Mouse (Mus musculus) hindbrain, embryonic 14.5 days (tissue): ENCODE results near the gene Foxp2. TPM values are rescaled to one million over a fixed set of nuclear protein-coding genes. Genes with fewer than 3 reads are reported as not detected.
A peak's percentile ranks its signal among the peaks of the same experiment; 100 is the strongest.

Experiments used
- ATAC-seq: fragments of 200-750 bp; cut with Nextera tagmentation; 2 replicates; pipeline ENCODE4 v1.8.0; 2017; ENCODE audit warnings: moderate number of reproducible peaks, mild to moderate bottlenecking, moderate TSS enrichment, moderate library complexity; ENCODE audit not compliant: low FRiP score
- DNase-seq: peaks from one replicate; pipeline ENCODE4 v3.0.0-alpha.2; 2015; ENCODE audit warnings: low spot score
- H3K27ac ChIP-seq: fragments of 300-500 bp; sonication (generic); 2 replicates; pipeline ENCODE4 v1.5.1; 2014; ENCODE audit warnings: mild to moderate bottlenecking, moderate library complexity
- H3K27me3 ChIP-seq: fragments of 300-500 bp; sonication (generic); 2 replicates; pipeline ENCODE4 v1.6.1; 2014; ENCODE audit warnings: mild to moderate bottlenecking, low read length, mixed read lengths; ENCODE audit not compliant: control insufficient read depth, insufficient read depth
- H3K36me3 ChIP-seq: fragments of 300-500 bp; sonication (generic); replicated peaks from 2 replicates; pipeline ENCODE4 v1.6.1; 2014; ENCODE audit not compliant: control insufficient read depth, insufficient read depth
- H3K4me1 ChIP-seq: fragments of 300-500 bp; sonication (generic); replicated peaks from 2 replicates; pipeline ENCODE4 v1.6.1; 2014; ENCODE audit warnings: antibody characterized with exemption, low read length, mixed read lengths; ENCODE audit not compliant: control insufficient read depth, insufficient read depth
- H3K4me2 ChIP-seq: fragments of 300-500 bp; sonication (generic); replicated peaks from 2 replicates; pipeline ENCODE4 v1.6.1; 2014; ENCODE audit warnings: mild to moderate bottlenecking, moderate library complexity
- H3K4me3 ChIP-seq: fragments of 300-500 bp; sonication (generic); replicated peaks from 2 replicates; pipeline ENCODE4 v1.5.1; 2014; ENCODE audit warnings: mild to moderate bottlenecking, low read length
- H3K9ac ChIP-seq: fragments of 300-500 bp; sonication (generic); 2 replicates; pipeline ENCODE4 v1.6.1; 2014
- H3K9me3 ChIP-seq: fragments of 300-500 bp; sonication (generic); 2 replicates; pipeline ENCODE4 v1.6.1; 2016; ENCODE audit warnings: low read length; ENCODE audit not compliant: control insufficient read depth
- WGBS: fragments of 180-500 bp; shearing (Covaris S2); extraction: QIAGEN DNeasy Blood & Tissue Kit; methylation state at CpG from one replicate; pipeline ENCODE4 v1.1.7; 2014; 5-methylcytosine and 5-hydroxymethylcytosine counted together
- polyA plus RNA-seq: library from polyadenylated mRNA; unstranded; fragments of >200 nt; fragmentation: Nextera tagmentation; extraction: Ambion mirVana; gene quantifications from 2 replicates; pipeline ENCODE4 v1.2.1, GENCODE M21; 2014

Foxp2 gene
- polyA plus RNA-seq, 1 experiment from 2014 or later = 23.1 TPM

GRCm38 (mm10) chr6:15192877-15193276 lies 291.7 kb downstream of the Foxp2 start:
- Histone ChIP-seq H3K27me3 (peaks cover 7% of the 10 kb centered on the region; the same call in 1 of the 2 replicates), H3K9me3 (no peaks in the 10 kb centered on the region), H3K27ac (no peak overlapping the region), H3K4me2 (no peak overlapping the region), H3K4me3 (no peak overlapping the region), H3K36me3 (no peaks in the 10 kb centered on the region), H3K4me1 (0 out of 2 replicates have a peak, but pooled peaks cover 9% of the 10 kb centered on the region), H3K9ac (no peak overlapping the region)
- WGBS = 77% methylated on average over 5 of the region's 5 CpGs
- DNase-seq = no peak
- no peak for ATAC-seq

DNA sequence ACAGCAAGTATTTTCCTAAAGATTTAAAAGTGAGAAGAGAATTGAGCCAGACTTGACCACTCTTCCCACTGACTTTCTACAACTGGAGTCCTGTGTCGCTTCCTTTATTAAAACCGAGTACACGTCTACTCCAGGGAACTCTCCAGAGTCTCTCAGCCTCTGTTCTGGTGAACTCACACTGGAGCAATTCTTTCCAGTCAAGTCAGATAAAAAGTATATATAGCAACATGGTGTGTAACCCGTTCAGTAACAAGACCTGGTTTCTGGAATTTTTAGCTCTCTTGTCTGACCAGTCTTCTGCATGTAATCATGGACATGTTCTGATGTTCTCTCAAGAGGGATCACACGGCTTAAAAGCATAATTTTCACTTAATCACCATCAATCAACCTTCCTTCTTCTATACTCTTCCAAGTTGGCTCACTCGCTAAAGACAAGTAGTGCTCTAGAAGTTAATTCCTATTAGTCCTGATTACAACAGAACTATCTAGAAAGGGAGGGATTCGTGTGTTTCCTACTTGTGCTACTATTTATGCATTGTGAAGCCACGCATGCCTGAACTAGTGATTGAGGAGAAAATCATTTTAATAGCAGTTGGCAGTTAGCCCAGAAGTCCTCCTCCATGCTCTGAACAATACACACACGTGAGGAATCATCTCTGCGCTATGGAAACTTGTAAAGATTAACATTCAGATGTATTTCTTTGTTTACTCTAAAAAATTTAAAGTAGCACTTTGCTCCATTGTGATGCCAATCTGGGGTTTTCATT lies 341.2 kb downstream of the Foxp2 start:
- no peak overlapping the region for H3K27ac ChIP-seq
- H3K4me1 ChIP-seq = no peaks in the 10 kb centered on the region
- H3K9ac ChIP-seq = no peak overlapping the region
- H3K4me3 ChIP-seq = no peak overlapping the region
- WGBS = 72% methylated on average over 10 of the region's 10 CpGs
- DNase-seq (peak; percentile 64), ATAC-seq (no peak)
- no peaks in the 10 kb centered on the region for H3K9me3 ChIP-seq
- no peaks in the 10 kb centered on the region for H3K27me3 ChIP-seq
- no peaks in the 10 kb centered on the region for H3K36me3 ChIP-seq
- H3K4me2 ChIP-seq = no peak overlapping the region

GRCm38 (mm10) chr6:15257393-15257792 lies 356.2 kb downstream of the Foxp2 start:
- DNase-seq = peak; percentile 36
- peak overlapping the region; percentile 8 for H3K4me2 ChIP-seq

DNA sequence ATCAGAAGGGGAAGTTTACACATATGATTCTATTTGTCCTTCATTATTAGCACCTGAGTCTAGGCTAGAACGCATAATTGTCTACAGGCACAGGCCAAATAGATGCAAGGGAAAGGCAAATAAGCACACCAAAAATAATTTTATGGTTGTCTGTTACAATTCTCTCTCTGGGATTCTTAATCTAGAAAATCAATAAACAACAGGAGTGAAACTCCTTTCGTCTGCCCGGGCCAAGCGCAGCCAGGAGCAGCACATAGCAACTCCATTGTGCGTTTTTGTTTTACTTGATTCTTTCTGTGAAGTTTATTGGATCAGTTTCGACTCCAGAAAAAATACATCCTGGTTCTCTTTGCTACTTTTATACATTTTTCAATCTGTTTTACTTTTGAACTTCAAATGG lies 356.7 kb downstream of the Foxp2 start:
- Histone ChIP-seq H3K9me3 (no peaks in the 10 kb centered on the region), H3K27ac (no peak overlapping the region), H3K4me2 (peak overlapping the region; percentile 8; the same call in 1 of the 2 replicates), H3K9ac (no peak overlapping the region), H3K36me3 (no peaks in the 10 kb centered on the region), H3K4me3 (no peak overlapping the region), H3K4me1 (peaks cover 7% of the 10 kb centered on the region; the same call in 1 of the 2 replicates), H3K27me3 (no peaks in the 10 kb centered on the region)
- no peak for ATAC-seq
- DNase-seq = no peak
- 45% methylated on average over 6 of the region's 6 CpGs for WGBS

More at GRCm38 (mm10) chr6:15257393-15257792, 356.2 kb downstream of the Foxp2 start:
- WGBS = 16% methylated on average over 7 of the region's 7 CpGs
- Histone ChIP-seq H3K9ac (no peak overlapping the region), H3K4me1 (peaks cover 7% of the 10 kb centered on the region; the same call in 1 of the 2 replicates), H3K27ac (no peak overlapping the region), H3K4me3 (no peak overlapping the region), H3K36me3 (no peaks in the 10 kb centered on the region), H3K27me3 (no peaks in the 10 kb centered on the region), H3K9me3 (no peaks in the 10 kb centered on the region)
- no peak for ATAC-seq

DNA sequence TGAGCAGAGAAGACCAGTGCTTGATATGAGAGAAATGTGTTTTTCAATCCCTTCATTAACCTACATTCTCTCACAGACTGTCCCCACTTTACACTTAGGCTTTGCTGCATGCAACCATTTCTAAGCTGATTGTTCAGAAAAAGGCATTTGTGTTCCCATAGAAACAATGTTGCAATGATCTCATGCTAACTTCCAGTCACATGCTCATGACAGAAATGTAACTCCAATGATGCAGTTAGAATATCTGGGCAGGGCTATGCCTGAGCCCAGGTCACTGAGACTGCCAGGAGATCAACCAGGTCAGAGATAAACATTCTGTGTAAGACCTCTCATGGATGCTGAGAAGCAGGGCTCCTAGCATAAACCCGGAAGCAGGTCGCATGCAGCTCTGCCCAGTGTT lies 367.0 kb downstream of the Foxp2 start:
- WGBS = 89% methylated on average over 2 of the region's 2 CpGs
- ATAC-seq = no peak

GRCm38 (mm10) chr6:15285213-15285612 lies 384.1 kb downstream of the Foxp2 start:
- Histone ChIP-seq H3K27me3 (no peaks in the 10 kb centered on the region), H3K4me3 (no peak overlapping the region), H3K27ac (no peak overlapping the region), H3K4me1 (peaks cover 5% of the 10 kb centered on the region; the same call in 1 of the 2 replicates), H3K36me3 (no peaks in the 10 kb centered on the region), H3K4me2 (no peak overlapping the region), H3K9ac (no peak overlapping the region), H3K9me3 (no peaks in the 10 kb centered on the region)
- DNase-seq (no peak), ATAC-seq (peak; percentile 64; the same call in 1 of the 2 replicates)
- 33% methylated on average over 3 of the region's 3 CpGs for WGBS

More for the DNA sequence above, 367.0 kb downstream of the Foxp2 start:
- DNase-seq = no peak
- H3K4me1 ChIP-seq = no peaks in the 10 kb centered on the region
- H3K27ac ChIP-seq = no peak overlapping the region
- no peaks in the 10 kb centered on the region for H3K9me3 ChIP-seq
- H3K36me3 ChIP-seq = no peaks in the 10 kb centered on the region
- no peaks in the 10 kb centered on the region for H3K27me3 ChIP-seq
- H3K4me3 ChIP-seq = no peak overlapping the region
- no peak overlapping the region for H3K9ac ChIP-seq
- no peak overlapping the region for H3K4me2 ChIP-seq

- H3K27ac ChIP-seq = no peak overlapping the region
- H3K9me3 ChIP-seq = no peaks in the 10 kb centered on the region
- no peaks in the 10 kb centered on the region for H3K27me3 ChIP-seq
- H3K4me3 ChIP-seq = no peak overlapping the region
- no peaks in the 10 kb centered on the region for H3K4me1 ChIP-seq
- 87% methylated on average over 5 of the region's 5 CpGs for WGBS
- H3K36me3 ChIP-seq = no peaks in the 10 kb centered on the region
- DNase-seq (no peak), ATAC-seq (no peak)
- no peak overlapping the region for H3K9ac ChIP-seq
- no peak overlapping the region for H3K4me2 ChIP-seq
Measured at GRCm38 (mm10) chr6:15294081-15294480, 392.9 kb downstream of the Foxp2 start.

GRCm38 (mm10) chr6:15299279-15299678 lies 398.1 kb downstream of the Foxp2 start:
- Histone ChIP-seq H3K36me3 (no peaks in the 10 kb centered on the region), H3K4me3 (no peak overlapping the region), H3K4me1 (no peaks in the 10 kb centered on the region), H3K9ac (no peak overlapping the region), H3K9me3 (no peaks in the 10 kb centered on the region), H3K27me3 (no peaks in the 10 kb centered on the region), H3K27ac (no peak overlapping the region), H3K4me2 (no peak overlapping the region)
- ATAC-seq (peak; percentile 75; the same call in 1 of the 2 replicates), DNase-seq (peak; percentile 48)
- WGBS = 43% methylated on average over 1 of the region's 1 CpGs

- peak; percentile 17; the same call in 1 of the 2 replicates for ATAC-seq
- Histone ChIP-seq H3K9me3 (no peaks in the 10 kb centered on the region), H3K4me3 (no peak overlapping the region), H3K27ac (no peak overlapping the region), H3K27me3 (no peaks in the 10 kb centered on the region), H3K36me3 (no peaks in the 10 kb centered on the region), H3K9ac (no peak overlapping the region), H3K4me1 (no peaks in the 10 kb centered on the region), H3K4me2 (no peak overlapping the region)
- DNase-seq = no peak
- 42% methylated on average over 5 of the region's 5 CpGs for WGBS
Measured at GRCm38 (mm10) chr6:15310671-15311070, 409.5 kb downstream of the Foxp2 start.
